Mouse (Mus musculus) kidney, adult 2 months (tissue): ENCODE measurements around the gene Chil3.

Experiments used
- CTCF ChIP-seq: fragments of 200-500 bp; conservative IDR thresholded peaks from 2 replicates; pipeline ENCODE4 v1.5.1; 2011; ENCODE audit warnings: low read depth, mild to moderate bottlenecking, control low read depth, low read length, moderate library complexity, mixed read lengths; ENCODE audit not compliant: insufficient read depth, insufficient read length
- POLR2A ChIP-seq: fragments of 200-500 bp; IDR thresholded peaks from one replicate; pipeline ENCODE4 v1.6.1; 2011; ENCODE audit warnings: low read depth, low read length, control low read depth

DNA sequence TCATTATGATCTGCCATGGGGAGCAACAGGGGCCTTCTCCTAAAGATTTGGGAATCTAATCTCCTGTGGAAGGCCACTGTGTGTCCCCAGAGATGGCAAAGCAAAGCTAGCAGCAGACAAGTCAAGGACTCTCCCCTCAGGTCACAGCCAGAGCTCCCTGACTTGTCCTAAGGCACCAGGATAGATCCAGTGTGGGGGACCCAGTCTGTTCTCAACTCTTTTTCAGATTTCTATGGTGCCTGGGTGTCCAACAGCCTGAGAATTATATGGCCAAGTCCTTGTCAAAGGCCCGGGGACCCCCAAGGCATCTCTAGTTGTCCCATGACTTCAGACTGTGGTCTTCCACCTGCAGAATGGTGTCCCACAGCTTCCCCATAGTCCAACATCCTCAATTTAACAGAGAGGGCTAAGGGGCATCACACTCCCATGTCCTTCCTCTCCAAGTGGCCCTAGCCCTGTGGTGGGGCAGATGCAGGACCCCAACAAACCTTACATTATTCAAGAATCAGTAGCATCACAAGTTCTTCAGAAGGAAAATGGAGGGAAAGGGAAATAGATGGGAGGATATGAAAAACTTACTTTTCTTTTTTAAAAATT, 3.9 kb upstream of the Chil3 start:
- TF ChIP-seq CTCF (no peak), POLR2A (no peak)
